Mouse (Mus musculus) testis, adult 2 months (tissue): ENCODE measurements at regions not wholly inside any gene's neighbourhood (a gene's known extent, or its start where the extent isn't known, plus 50 kb on each side); places are given as distances from the start of the nearest gene placed in this dataset.

Source experiments
- H3K27ac ChIP-seq: fragments of 200-500 bp; 2 replicates; pipeline ENCODE4 v1.5.1; 2012; ENCODE audit warnings: low read depth, low read length; ENCODE audit not compliant: control insufficient read depth, insufficient read depth
- H3K27me3 ChIP-seq: fragments of 200-500 bp; 2 replicates; pipeline ENCODE4 v1.6.1; 2012; ENCODE audit warnings: mild to moderate bottlenecking, low read length, moderate library complexity; ENCODE audit not compliant: control insufficient read depth, insufficient read depth
- H3K36me3 ChIP-seq: fragments of 200-500 bp; 2 replicates; pipeline ENCODE4 v1.6.1; 2012; ENCODE audit warnings: mild to moderate bottlenecking, low read length; ENCODE audit not compliant: control insufficient read depth, insufficient read depth
- H3K4me1 ChIP-seq: fragments of 200-500 bp; 2 replicates; pipeline ENCODE4 v1.6.1; 2012; ENCODE audit warnings: low read length; ENCODE audit not compliant: control insufficient read depth, insufficient read depth
- H3K4me3 ChIP-seq: fragments of 200-500 bp; 2 replicates; pipeline ENCODE4 v1.5.1; 2012; ENCODE audit warnings: low read depth, mild to moderate bottlenecking, low read length, moderate library complexity, mixed read lengths; ENCODE audit not compliant: control insufficient read depth
- CTCF ChIP-seq: fragments of 200-500 bp; IDR thresholded peaks from 2 replicates; pipeline ENCODE4 v1.5.1; 2012; ENCODE audit warnings: low read depth, mild to moderate bottlenecking, inconsistent platforms, low read length, moderate library complexity; ENCODE audit not compliant: control insufficient read depth, insufficient read depth, insufficient replicate concordance
- POLR2A ChIP-seq: fragments of 200-500 bp; IDR thresholded peaks from 2 replicates; pipeline ENCODE4 v1.6.1; 2012; ENCODE audit warnings: low read depth, mild to moderate bottlenecking, inconsistent platforms, low read length, moderate library complexity; ENCODE audit not compliant: control insufficient read depth

DNA sequence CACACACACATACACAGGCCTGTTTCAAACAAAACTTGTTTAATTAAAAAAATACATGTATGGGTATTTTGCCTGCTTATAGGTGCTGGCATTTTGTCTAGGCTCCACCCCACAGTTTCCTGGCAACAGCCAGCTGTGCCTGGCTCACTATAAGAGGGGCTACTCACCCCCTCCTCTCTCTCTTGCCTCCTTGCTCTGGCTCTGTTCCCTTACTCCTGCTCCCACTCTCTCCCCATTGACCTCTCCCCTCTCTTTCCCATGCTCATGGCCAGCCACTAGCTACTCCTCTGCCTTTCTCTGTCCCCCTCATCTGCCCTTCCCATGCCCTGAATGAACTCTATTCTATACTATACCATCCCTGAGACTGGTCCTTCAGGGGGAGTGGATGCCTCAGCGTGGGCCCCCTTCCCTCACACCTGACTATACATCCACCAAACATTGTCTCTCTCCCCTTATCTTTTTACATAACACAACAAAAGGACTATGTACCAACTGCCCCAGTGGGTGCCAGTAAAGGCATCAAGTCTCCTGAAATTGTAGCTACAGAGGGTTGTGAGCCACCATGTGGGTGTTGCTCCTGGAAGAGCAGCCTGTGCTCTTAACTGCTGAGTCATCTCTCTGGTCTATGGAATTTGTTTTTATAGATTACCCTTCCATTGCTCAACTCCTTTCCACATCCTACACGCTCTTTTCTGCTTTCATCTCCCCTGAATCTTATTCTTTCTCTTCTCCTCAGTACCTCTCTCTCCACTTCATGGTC is 133.1 kb upstream of the Fat4 start:
- Histone ChIP-seq H3K27ac (no peak overlapping the region), H3K4me1 (no peaks in the 10 kb centered on the region), H3K4me3 (no peak overlapping the region), H3K27me3 (no peaks in the 10 kb centered on the region), H3K36me3 (no peaks in the 10 kb centered on the region)
- no peak for TF ChIP-seq CTCF
- no peak for TF ChIP-seq POLR2A

- Histone ChIP-seq H3K4me1 (no peaks in the 10 kb centered on the region), H3K36me3 (no peaks in the 10 kb centered on the region), H3K4me3 (no peak overlapping the region), H3K27ac (no peak overlapping the region), H3K27me3 (no peaks in the 10 kb centered on the region)
- no peak for TF ChIP-seq CTCF
- no peak for TF ChIP-seq POLR2A
Measured at GRCm38 (mm10) chr3:38742155-38742554, 144.6 kb upstream of the Fat4 start.

DNA sequence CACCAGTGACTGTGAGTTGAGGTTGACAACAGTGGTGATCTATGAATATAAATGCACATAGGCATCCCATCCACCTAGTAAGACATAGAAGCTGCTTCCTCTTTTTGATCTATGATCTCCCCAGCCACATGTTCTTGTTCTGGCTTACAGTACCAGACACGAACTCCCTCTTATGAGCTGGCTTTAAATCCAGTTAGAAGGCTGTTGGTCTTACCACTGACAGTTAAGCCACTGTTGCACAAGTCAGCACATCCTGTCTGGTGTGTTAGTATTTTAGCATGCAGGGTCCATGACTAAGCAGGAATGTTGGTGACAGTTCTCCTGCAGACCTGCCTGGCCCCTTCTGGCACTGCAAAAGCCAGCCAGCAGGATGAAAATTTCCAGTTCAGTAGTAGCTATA is 164.1 kb upstream of the Fat4 start:
- H3K4me3 ChIP-seq, result no peak overlapping the region
- TF ChIP-seq POLR2A, result no peak
- TF ChIP-seq CTCF, result no peak
- H3K27ac ChIP-seq, result no peak overlapping the region
- H3K4me1 ChIP-seq, result no peaks in the 10 kb centered on the region
- H3K27me3 ChIP-seq, result no peaks in the 10 kb centered on the region
- H3K36me3 ChIP-seq, result no peaks in the 10 kb centered on the region

DNA sequence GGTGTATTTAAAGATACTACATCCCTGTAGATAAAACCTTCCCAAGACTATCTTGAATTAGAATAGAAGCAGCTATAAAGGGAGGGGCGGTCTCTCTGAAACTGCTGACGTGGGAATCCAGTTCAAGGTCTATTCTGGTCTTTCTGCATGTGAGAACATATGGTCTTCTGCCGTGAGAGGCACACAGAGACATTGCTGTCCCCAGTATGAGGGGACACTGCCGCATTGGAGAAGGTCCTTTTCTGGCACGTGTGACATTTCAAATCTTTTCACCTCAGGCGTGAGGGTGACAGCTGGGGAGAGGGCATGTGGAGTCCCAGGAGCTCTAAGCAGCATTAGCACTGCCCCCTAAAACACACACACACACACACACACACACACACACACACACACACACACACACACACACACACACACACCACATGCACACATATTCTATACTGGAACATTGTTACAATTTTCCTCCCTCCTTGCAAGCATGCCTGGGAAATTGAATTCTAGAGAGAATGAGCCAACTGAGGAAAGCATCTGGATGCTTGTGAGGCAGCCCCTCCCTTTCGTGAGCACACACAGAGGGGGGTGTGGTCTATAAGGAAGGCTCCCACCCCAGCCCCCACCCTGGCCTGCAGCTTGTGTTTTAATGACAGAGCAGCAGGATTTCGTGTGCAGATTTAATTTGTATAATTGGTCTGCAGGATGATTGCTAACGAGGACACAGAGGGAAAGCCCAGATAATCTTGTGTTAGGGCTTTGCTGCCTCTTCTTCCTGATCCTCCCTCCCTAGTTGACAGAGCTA is 174.5 kb upstream of the Fat4 start:
- no peaks in the 10 kb centered on the region for H3K27me3 ChIP-seq
- TF ChIP-seq POLR2A, result no peak
- TF ChIP-seq CTCF, result no peak
- no peaks in the 10 kb centered on the region for H3K36me3 ChIP-seq
- no peak overlapping the region for H3K4me3 ChIP-seq
- H3K27ac ChIP-seq, result no peak overlapping the region
- no peaks in the 10 kb centered on the region for H3K4me1 ChIP-seq

GRCm38 (mm10) chr3:38711229-38711628 is 175.5 kb upstream of the Fat4 start:
- H3K27ac ChIP-seq, result no peak overlapping the region
- H3K27me3 ChIP-seq, result no peaks in the 10 kb centered on the region
- no peak overlapping the region for H3K4me3 ChIP-seq
- no peak for TF ChIP-seq CTCF
- no peak for TF ChIP-seq POLR2A
- H3K4me1 ChIP-seq, result no peaks in the 10 kb centered on the region
- H3K36me3 ChIP-seq, result no peaks in the 10 kb centered on the region

GRCm38 (mm10) chr3:38707891-38708290 is 178.8 kb upstream of the Fat4 start:
- Histone ChIP-seq H3K36me3 (no peaks in the 10 kb centered on the region), H3K27ac (no peak overlapping the region), H3K4me3 (no peak overlapping the region), H3K4me1 (no peaks in the 10 kb centered on the region), H3K27me3 (no peaks in the 10 kb centered on the region)
- TF ChIP-seq POLR2A (no peak), CTCF (no peak)

GRCm38 (mm10) chr3:38699206-38699605 is 187.5 kb upstream of the Fat4 start:
- Histone ChIP-seq H3K4me3 (no peak overlapping the region), H3K27me3 (no peaks in the 10 kb centered on the region), H3K4me1 (no peaks in the 10 kb centered on the region), H3K36me3 (no peaks in the 10 kb centered on the region), H3K27ac (no peak overlapping the region)
- TF ChIP-seq POLR2A (no peak), CTCF (no peak)
